Mouse (Mus musculus) liver, postnatal 0 days (tissue): Measurements from ENCODE around the gene Gm15056.

Source experiments
- CTCF ChIP-seq: sonication (generic); IDR thresholded peaks from 2 replicates; pipeline ENCODE4 v1.5.1; 2016; ENCODE audit warnings: antibody characterized with exemption, low read depth
- EP300 ChIP-seq: IDR thresholded peaks from 2 replicates; pipeline ENCODE4 v1.6.1; 2016; ENCODE audit warnings: antibody characterized with exemption, low read depth, mild to moderate bottlenecking

GRCm38 (mm10) chr8:20921971-20922370 lies 19.5 kb upstream of the Gm15056 start, which contains the start of gene Gm6040:
- TF ChIP-seq EP300 (no peak), CTCF (no peak)
